Mouse (Mus musculus) heart, adult 2 months (tissue): Measurements from ENCODE around the gene Ctnna2. TPM values are rescaled to one million over a fixed set of nuclear protein-coding genes. Genes with fewer than 3 reads are reported as not detected.

Experiments
- DNase-seq, 2 experiments: peaks; one replicate each; pipeline ENCODE4 v3.0.0; 2021
- H3K27ac ChIP-seq: fragments of 200-600 bp; 2 replicates; pipeline ENCODE4 v1.8.1; 2022
- H3K27me3 ChIP-seq: fragments of 200-500 bp; 2 replicates; pipeline ENCODE4 v1.6.1; 2012; ENCODE audit warnings: mild to moderate bottlenecking, low read length, inconsistent platforms, mixed read lengths; ENCODE audit not compliant: control insufficient read depth, insufficient read depth
- H3K36me3 ChIP-seq: fragments of 200-500 bp; 2 replicates; pipeline ENCODE4 v1.6.1; 2012; ENCODE audit warnings: low read length, inconsistent platforms; ENCODE audit not compliant: control insufficient read depth, insufficient read depth
- H3K4me1 ChIP-seq: fragments of 200-500 bp; 2 replicates; pipeline ENCODE4 v1.6.1; 2011; ENCODE audit warnings: low read length; ENCODE audit not compliant: control insufficient read depth, insufficient read depth
- H3K4me3 ChIP-seq: fragments of 200-600 bp; 2 replicates; pipeline ENCODE4 v1.8.1; 2022
- H3K79me2 ChIP-seq: fragments of 200-500 bp; replicated peaks from 2 replicates; pipeline ENCODE4 v1.6.1; 2012; ENCODE audit warnings: mild to moderate bottlenecking, inconsistent platforms, low read length, moderate library complexity, mixed read lengths; ENCODE audit not compliant: control insufficient read depth, insufficient read depth
- H3K9ac ChIP-seq: fragments of 200-500 bp; 2 replicates; pipeline ENCODE4 v1.6.1; 2012; ENCODE audit warnings: low read depth, mild to moderate bottlenecking, control low read depth, inconsistent platforms, low read length, mixed read lengths
- CTCF ChIP-seq: fragments of 200-600 bp; IDR thresholded peaks from 2 replicates; pipeline ENCODE4 v1.8.1; 2022; ENCODE audit warnings: antibody characterized with exemption, mild to moderate bottlenecking, moderate library complexity
- EP300 ChIP-seq: fragments of 200-500 bp; IDR thresholded peaks from 2 replicates; pipeline ENCODE4 v1.6.1; 2011; ENCODE audit warnings: low read depth, low read length, control low read depth; ENCODE audit not compliant: insufficient read depth
- POLR2A ChIP-seq: fragments of 200-500 bp; IDR thresholded peaks from 2 replicates; pipeline ENCODE4 v1.6.1; 2011; ENCODE audit warnings: mild to moderate bottlenecking, low read depth, low read length, control low read depth; ENCODE audit not compliant: insufficient read depth
- WGBS: fragments of 180-500 bp; shearing (Covaris S2); methylation state at CpG from one replicate; pipeline ENCODE4 v1.1.7; 2018; 5-methylcytosine and 5-hydroxymethylcytosine counted together
- intact Hi-C: fragments of 180-260 bp; cut with DNase I; formaldehyde crosslinking; loops from one replicate; pipeline ENCODE4 v1.15.1; 2025
- polyA plus RNA-seq: library from polyadenylated mRNA; depleted of rRNA; stranded (reverse); fragments of >200 nt; gene quantifications from 2 replicates; pipeline ENCODE4 v1.2.3, GENCODE M21; 2012
- total RNA-seq, 2 experiments: library from RNA; stranded (reverse); gene quantifications; 2 replicates each; pipeline ENCODE4 v1.2.3; 2021

The Ctnna2 gene
- total and polyA plus RNA-seq, 3 experiments: 0.06 TPM; not detected in 2

DNA sequence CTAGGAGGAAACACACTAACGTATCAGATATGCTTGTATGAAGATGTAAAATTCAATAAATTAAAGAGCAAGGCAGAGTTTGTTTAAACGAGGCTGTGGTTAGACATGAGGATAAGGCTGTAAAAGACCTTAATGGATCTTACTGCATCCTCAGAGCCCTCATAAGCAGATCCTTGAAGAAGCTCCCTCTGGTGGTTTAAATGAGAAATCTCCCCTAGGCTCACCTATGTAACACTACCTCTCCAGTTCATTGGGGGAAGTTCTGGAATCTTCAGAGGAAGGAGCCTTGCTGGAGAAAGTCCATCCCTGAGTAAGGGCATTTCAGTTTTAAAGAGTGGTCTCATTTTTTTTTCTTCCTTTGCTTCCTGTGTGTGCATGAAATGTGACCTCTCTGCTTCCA is 380.3 kb downstream of the Ctnna2 start:
- 61% methylated on average over 2 of the region's 2 CpGs for WGBS
- no peaks in the 10 kb centered on the region for H3K4me1 ChIP-seq
- no peaks in the 10 kb centered on the region for H3K36me3 ChIP-seq
- no peak overlapping the region for H3K9ac ChIP-seq
- H3K4me3 ChIP-seq: no peak overlapping the region
- intact Hi-C loops: no loop called here
- no peak for DNase-seq
- TF ChIP-seq POLR2A (no peak), CTCF (peak; percentile 50)
- H3K27me3 ChIP-seq: no peaks in the 10 kb centered on the region
- H3K79me2 ChIP-seq: no peaks in the 10 kb centered on the region
- H3K27ac ChIP-seq: no peak overlapping the region

- Histone ChIP-seq H3K4me3 (no peak overlapping the region), H3K36me3 (no peaks in the 10 kb centered on the region), H3K27ac (no peak overlapping the region), H3K79me2 (no peaks in the 10 kb centered on the region), H3K9ac (no peak overlapping the region), H3K27me3 (no peaks in the 10 kb centered on the region), H3K4me1 (no peaks in the 10 kb centered on the region)
- no peak for DNase-seq
- TF ChIP-seq CTCF (peak; percentile 34; the same call in 1 of the 2 replicates), EP300 (no peak)
- intact Hi-C loops: no loop called here
- 33% methylated on average over 4 of the region's 4 CpGs for WGBS
These were observed 396.9 kb downstream of the Ctnna2 start for GRCm38 (mm10) chr6:77582568-77582967.

- no peaks in the 10 kb centered on the region for H3K27me3 ChIP-seq
- H3K27ac ChIP-seq: no peak overlapping the region
- H3K4me3 ChIP-seq: no peak overlapping the region
- DNase-seq: no peak
- TF ChIP-seq POLR2A: no peak
- no peak for TF ChIP-seq CTCF
- no peak for TF ChIP-seq EP300
- H3K79me2 ChIP-seq: no peaks in the 10 kb centered on the region
- H3K4me1 ChIP-seq: no peaks in the 10 kb centered on the region
- H3K9ac ChIP-seq: no peak overlapping the region
- intact Hi-C loops: no loop called here
- H3K36me3 ChIP-seq: no peaks in the 10 kb centered on the region
These were observed 398.6 kb downstream of the Ctnna2 start for GRCm38 (mm10) chr6:77580926-77581325.

GRCm38 (mm10) chr6:77578612-77579011 is 400.9 kb downstream of the Ctnna2 start:
- Histone ChIP-seq H3K27me3 (no peaks in the 10 kb centered on the region), H3K27ac (no peak overlapping the region), H3K9ac (no peak overlapping the region), H3K79me2 (no peaks in the 10 kb centered on the region), H3K4me3 (no peak overlapping the region), H3K4me1 (no peaks in the 10 kb centered on the region), H3K36me3 (no peaks in the 10 kb centered on the region)
- WGBS: 29% methylated on average over 1 of the region's 1 CpGs
- intact Hi-C loops: loop anchor here (10.0 kb wide), 1 partner anchor 124 kb away; no protein-coding TSS in a partner anchor
- TF ChIP-seq POLR2A (no peak), EP300 (no peak), CTCF (peak; percentile 48)
- no peak for DNase-seq

GRCm38 (mm10) chr6:77577585-77577984 is 401.9 kb downstream of the Ctnna2 start:
- intact Hi-C loops: loop anchor here (10.0 kb wide), 1 partner anchor 123 kb away; no protein-coding TSS in a partner anchor
- WGBS: 36% methylated on average over 3 of the region's 3 CpGs
- DNase-seq: no peak
- TF ChIP-seq EP300 (no peak), POLR2A (no peak), CTCF (peak; percentile 33)
- H3K36me3 ChIP-seq: no peaks in the 10 kb centered on the region
- H3K4me1 ChIP-seq: no peaks in the 10 kb centered on the region
- H3K9ac ChIP-seq: no peak overlapping the region
- H3K27ac ChIP-seq: no peak overlapping the region
- no peaks in the 10 kb centered on the region for H3K79me2 ChIP-seq
- H3K4me3 ChIP-seq: no peak overlapping the region
- no peaks in the 10 kb centered on the region for H3K27me3 ChIP-seq

DNA sequence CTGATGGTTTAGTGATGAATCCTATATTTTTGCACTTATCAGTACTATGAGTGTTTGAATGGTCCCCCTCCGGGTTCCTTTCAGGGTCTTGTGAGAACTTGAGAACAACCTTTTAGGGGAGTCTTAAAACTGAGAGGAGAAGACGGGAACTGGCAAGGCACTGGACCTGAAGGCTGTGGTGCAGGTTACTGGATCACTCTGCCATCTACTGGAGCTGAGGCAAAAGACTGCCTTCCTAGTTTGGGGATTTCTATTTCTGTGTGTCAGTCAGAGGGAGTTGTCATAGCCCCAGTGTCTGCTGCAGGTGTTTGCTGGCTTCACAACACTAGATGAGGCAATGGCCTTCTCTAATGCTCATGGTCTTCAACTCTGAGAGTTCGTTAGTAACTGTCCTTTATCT is 406.9 kb downstream of the Ctnna2 start:
- H3K9ac ChIP-seq: no peak overlapping the region
- no peaks in the 10 kb centered on the region for H3K36me3 ChIP-seq
- TF ChIP-seq POLR2A (no peak), CTCF (peak; percentile 68)
- H3K27ac ChIP-seq: no peak overlapping the region
- DNase-seq: peak; percentile 3 to 16
- H3K79me2 ChIP-seq: no peaks in the 10 kb centered on the region
- H3K4me1 ChIP-seq: no peaks in the 10 kb centered on the region
- no peaks in the 10 kb centered on the region for H3K27me3 ChIP-seq
- no peak overlapping the region for H3K4me3 ChIP-seq
- intact Hi-C loops: loop anchor here (10.0 kb wide), 1 partner anchor 118 kb away; no protein-coding TSS in a partner anchor
- 39% methylated on average over 3 of the region's 3 CpGs for WGBS
